Mouse (Mus musculus): Measurements from ENCODE around the gene Tstd2.

DNA sequence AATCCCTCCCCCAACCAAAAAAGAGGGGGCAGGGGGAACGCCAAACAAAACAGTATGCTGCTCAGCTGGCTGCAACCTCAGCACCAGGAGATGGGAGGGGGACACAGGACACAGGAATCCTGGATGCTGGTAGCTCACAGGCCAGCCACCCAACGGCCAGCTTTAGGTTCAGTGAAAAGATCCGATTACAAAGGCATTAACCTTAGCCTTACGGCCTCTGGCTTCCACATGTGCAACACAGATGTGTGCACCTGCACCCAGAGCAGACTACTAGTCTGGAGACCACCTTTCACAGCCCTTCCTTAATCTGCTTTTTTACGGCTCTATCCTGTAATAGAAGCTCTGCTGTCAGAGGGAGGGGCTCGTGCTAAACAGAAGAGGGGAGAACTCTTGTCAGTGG lies 42.7 kb upstream of the Tstd2 start:
- TF ChIP-seq CTCF (IDR thresholded peaks at IDR 0.05) = no peak
- TF ChIP-seq EP300 (IDR thresholded peaks at IDR 0.05) = no peak

Measured in lung, postnatal 0 days (tissue).